In genomic region chr15:12431684-12432083, GRCm38 (mm10) we compare ENCODE assay signal across 14 mouse cellular contexts.
DNase-seq lines count a peak whose midpoint lies in the region; TF ChIP-seq lines count a peak whose summit lies in the region.
"Had no signal": no experiment of that assay in that cellular context is flagged by ENCODE, and none has a peak within 500 bp of the region (broad histone marks: within the 10 kb centered on the region; RNA-seq: fewer than 3 reads in every experiment).

No protein-coding gene starts in this region.

- no peak overlapping the region for H3K4me3 ChIP-seq in gastrocnemius, adult 2 months
- H3K4me3 ChIP-seq: hindbrain, embryonic 13.5 days; neural tube, embryonic 12.5 days had no signal

- peak overlapping the region; percentile 76 for H3K27ac ChIP-seq in gastrocnemius, adult 2 months
- H3K27ac ChIP-seq: hindbrain, embryonic 13.5 days; liver, embryonic 14.5 days; neural tube, embryonic 12.5 days had no signal

- DNase-seq in gastrocnemius, adult 2 months = peak; percentile 61
- DNase-seq in gastrocnemius, postnatal 10 days = no peak
- DNase-seq in ovary, adult 18-20 months (ENCODE audit: low spot score) = peak; percentile 40
- no peak for DNase-seq in ovary, postnatal 14 days (ENCODE audit: low spot score)
- DNase-seq in gastrocnemius, postnatal 14 days = peak; percentile 54
- peak; percentile 27 for DNase-seq in telencephalon, adult 2 months (ENCODE audit: low read depth, low spot score)
- DNase-seq in kidney, adult 9 months = no peak
- no peak for DNase-seq in embryo, embryonic 10.5 days (ENCODE audit: low spot score)
- DNase-seq: kidney, postnatal 4 days; spleen, adult 18-20 months; thymus, postnatal 14 days had no signal

- intact Hi-C loops in gastrocnemius, adult 2 months (cut with DNase I) = no loop called here
- intact Hi-C loops in gastrocnemius, postnatal 14 days (cut with DNase I; ENCODE audit: low total_unique reads) = no loop called here

- TF ChIP-seq CTCF in gastrocnemius, adult 2 months (IDR thresholded peaks at IDR 0.05) = no peak

Comparison
In these comparisons a context has a peak if more than half of its experiments do, and no peak if none do; other contexts are left out.
1. DNase-seq: peak in gastrocnemius, adult 2 months (single experiment), ovary, adult 18-20 months (single experiment), gastrocnemius, postnatal 14 days (single experiment) and telencephalon, adult 2 months (single experiment); none in gastrocnemius, postnatal 10 days (single experiment), ovary, postnatal 14 days (single experiment), kidney, adult 9 months (single experiment) and embryo, embryonic 10.5 days (single experiment).